ENCODE assay signal across 9 mouse cellular contexts in genomic region chr3:37860034-37860714, GRCm38 (mm10).
DNase-seq lines count a peak whose midpoint lies in the region; ATAC-seq and TF ChIP-seq lines count a peak whose summit lies in the region.
"Had no signal": no experiment of that assay in that cellular context is flagged by ENCODE, and none has a peak within 500 bp of the region (broad histone marks: within the 10 kb centered on the region; RNA-seq: fewer than 3 reads in every experiment).

No protein-coding gene starts in this region.

- TF ChIP-seq EP300 in lung, postnatal 0 days (IDR thresholded peaks at IDR 0.05), result no peak; the same call in 1 of the 2 replicates

- H3K4me1 ChIP-seq in heart, embryonic 13.5 days, result peaks cover 31% of the 10 kb centered on the region
- peaks cover 2% of the 10 kb centered on the region; the same call in 1 of the 2 replicates for H3K4me1 ChIP-seq in lung, postnatal 0 days (ENCODE audit: insufficient read depth, low read depth, low read length)

- H3K27ac ChIP-seq in heart, embryonic 13.5 days (replicated peaks), result peak overlapping the region; percentile 75
- no peak overlapping the region for H3K27ac ChIP-seq in lung, postnatal 0 days (ENCODE audit: low read length)
- H3K27ac ChIP-seq: midbrain, embryonic 12.5 days had no signal

- peak; percentile 63; the same call in 1 of the 2 replicates for ATAC-seq in heart, embryonic 13.5 days (ENCODE audit: extremely low read depth, insufficient number of reproducible peaks, low FRiP score, low TSS enrichment)
- peak; percentile 63 for ATAC-seq in lung, postnatal 0 days

- TF ChIP-seq CTCF in lung, postnatal 0 days (IDR thresholded peaks at IDR 0.05), result no peak

- H3K36me3 ChIP-seq in heart, embryonic 13.5 days, result no peaks in the 10 kb centered on the region
- no peaks in the 10 kb centered on the region for H3K36me3 ChIP-seq in lung, postnatal 0 days (ENCODE audit: insufficient read depth, low read length)
- H3K36me3 ChIP-seq: midbrain, embryonic 12.5 days had no signal

- H3K4me2 ChIP-seq in heart, embryonic 13.5 days, result peak overlapping the region; percentile 29
- no peak overlapping the region for H3K4me2 ChIP-seq in lung, postnatal 0 days (replicated peaks; ENCODE audit: low read depth, low read length)
- H3K4me2 ChIP-seq: midbrain, embryonic 12.5 days had no signal

- no peak overlapping the region for H3K9ac ChIP-seq in heart, embryonic 13.5 days
- no peak overlapping the region for H3K9ac ChIP-seq in lung, postnatal 0 days (replicated peaks; ENCODE audit: low read depth)
- H3K9ac ChIP-seq: midbrain, embryonic 12.5 days had no signal

- no peaks in the 10 kb centered on the region for H3K27me3 ChIP-seq in heart, embryonic 13.5 days (replicated peaks)
- H3K27me3 ChIP-seq in lung, postnatal 0 days (replicated peaks; ENCODE audit: insufficient read depth, low read length), result no peaks in the 10 kb centered on the region
- H3K27me3 ChIP-seq: midbrain, embryonic 12.5 days had no signal

- 38% methylated on average over 13 of the region's 13 CpGs for WGBS in heart, embryonic 13.5 days
- WGBS in lung, postnatal 0 days, result 33% methylated on average over 13 of the region's 13 CpGs

- no peak for DNase-seq in heart, postnatal 25 days (ENCODE audit: low spot score)
- peak; percentile 30 for DNase-seq in urinary bladder, postnatal 25 days (ENCODE audit: low spot score)
- DNase-seq in urinary bladder, adult 2 months (ENCODE audit: low spot score), result no peak
- peak; percentile 51 to 52 for DNase-seq in heart, postnatal 14 days
- peak; percentile 76 for DNase-seq in lung, postnatal 0 days (ENCODE audit: low spot score)
- DNase-seq in gastrocnemius, adult 18-20 months (ENCODE audit: low spot score), result no peak
- DNase-seq in thymus, postnatal 25 days, result no peak

- H3K9me3 ChIP-seq in heart, embryonic 13.5 days, result no peaks in the 10 kb centered on the region
- no peaks in the 10 kb centered on the region for H3K9me3 ChIP-seq in lung, postnatal 0 days (ENCODE audit: low read length)
- H3K9me3 ChIP-seq: midbrain, embryonic 12.5 days had no signal

- no peak overlapping the region for H3K4me3 ChIP-seq in heart, embryonic 13.5 days
- no peak overlapping the region for H3K4me3 ChIP-seq in lung, postnatal 0 days (ENCODE audit: low read depth, low read length)
- H3K4me3 ChIP-seq: midbrain, embryonic 12.5 days had no signal

- intact Hi-C loops in heart, postnatal 25 days (cut with DNase I), result no loop called here
- intact Hi-C loops in heart, postnatal 14 days (cut with DNase I), result no loop called here

Comparison
In these comparisons a context has a peak if more than half of its experiments do, and no peak if none do; other contexts are left out.
1. DNase-seq: peak in urinary bladder, postnatal 25 days (single experiment), heart, postnatal 14 days (2 of 2) and lung, postnatal 0 days (single experiment); none in heart, postnatal 25 days (single experiment), urinary bladder, adult 2 months (single experiment), gastrocnemius, adult 18-20 months (single experiment) and thymus, postnatal 25 days (single experiment).